Mouse (Mus musculus) erythroblast, embryonic 14.5 days (primary cell): ENCODE results near the gene Chst13.

ENCODE experiments used
- GATA1 ChIP-seq: IDR thresholded peaks from 2 replicates; pipeline ENCODE4 v1.6.1; 2012; ENCODE audit warnings: low read length, inconsistent platforms, mixed read lengths
- TAL1 ChIP-seq: IDR thresholded peaks from 3 replicates; pipeline ENCODE4 v1.6.1; 2012; ENCODE audit warnings: low read length, inconsistent platforms, mixed read lengths

DNA sequence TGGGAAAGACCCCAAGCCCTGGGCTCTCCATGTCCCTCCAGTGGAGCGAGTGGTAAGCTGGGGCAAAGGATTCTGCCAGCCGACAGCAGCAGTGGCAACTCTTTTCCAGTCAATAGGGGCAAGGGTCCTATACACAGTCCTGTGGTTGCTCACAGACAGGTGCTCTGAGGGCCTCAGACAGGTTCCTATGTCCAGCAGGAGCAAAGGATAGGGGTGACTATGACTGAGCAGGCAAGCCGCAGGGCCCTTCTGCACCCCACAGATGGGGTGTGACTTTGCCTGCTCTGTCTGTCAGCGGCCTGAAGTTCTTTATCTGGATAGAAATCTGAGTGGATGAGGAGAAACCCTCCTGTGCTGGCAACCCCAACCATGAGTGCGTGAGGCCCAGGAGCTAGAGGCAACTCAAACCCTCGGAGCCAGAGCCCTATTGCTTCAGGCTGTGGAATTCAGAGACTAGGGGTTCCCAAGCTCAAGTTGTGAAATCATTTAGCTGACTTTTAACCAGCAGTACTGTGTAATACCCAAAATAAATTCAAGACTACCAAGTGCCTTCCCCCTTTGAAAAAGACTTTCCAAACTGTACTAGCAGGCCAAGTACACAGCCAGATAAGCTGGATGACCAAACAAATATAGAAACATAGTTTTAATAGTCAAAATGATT is 18.5 kb downstream of the Chst13 start:
- TF ChIP-seq GATA1, result no peak
- TF ChIP-seq TAL1, result no peak
